Mouse (Mus musculus): ENCODE data around the gene Efhd1. TPM values are rescaled to one million over a fixed set of nuclear protein-coding genes. Genes with fewer than 3 reads are reported as not detected.
A peak's percentile ranks its signal among the peaks of the same experiment; 100 is the strongest.

The Efhd1 gene
- polyA plus RNA-seq (2015; fragmentation: Nextera tagmentation; extraction: Ambion mirVana): 3.0 and 3.4 TPM in 2 replicates

GRCm38 (mm10) chr1:87264134-87265006, at the start of gene Efhd1:
Efhd1 (plus strand) TSS chr1:87264363.
- no peaks in the 10 kb centered on the region for H3K36me3 ChIP-seq

GRCm38 (mm10) chr1:87214748-87215147, 49.4 kb upstream of the Efhd1 start:
- H3K4me3 ChIP-seq: peak overlapping the region; percentile 85

More at GRCm38 (mm10) chr1:87264134-87265006, at the start of gene Efhd1:
- H3K4me2 ChIP-seq: peak within 1 kb of the TSS; percentile 97
- H3K9ac ChIP-seq: peak within 1 kb of the TSS; percentile 47; the same call in 1 of the 2 replicates
- no peak within 1 kb of the TSS for H3K27ac ChIP-seq
- H3K9me3 ChIP-seq: no peaks in the 10 kb centered on the region
- H3K4me3 ChIP-seq: peak within 1 kb of the TSS; percentile 50
- peaks cover 23% of the 10 kb centered on the region for H3K4me1 ChIP-seq
- WGBS: under 1% methylated on average over 70 of the region's 70 CpGs
- 0 out of 2 replicates have a peak, but pooled peaks have one; percentile 26 for ATAC-seq (ENCODE audit: insufficient number of reproducible peaks, low FRiP score, low TSS enrichment, low read depth)
- peaks cover 70% of the 10 kb centered on the region for H3K27me3 ChIP-seq

GRCm38 (mm10) chr1:87217938-87218337, 46.2 kb upstream of the Efhd1 start:
- no peaks in the 10 kb centered on the region for H3K9me3 ChIP-seq
- H3K27ac ChIP-seq: no peak overlapping the region
- WGBS: 68% methylated on average over 3 of the region's 3 CpGs
- H3K4me1 ChIP-seq: peaks cover 28% of the 10 kb centered on the region
- H3K36me3 ChIP-seq: peaks cover 53% of the 10 kb centered on the region
- no peaks in the 10 kb centered on the region for H3K27me3 ChIP-seq
- H3K4me3 ChIP-seq: no peak overlapping the region
- no peak overlapping the region for H3K4me2 ChIP-seq
- H3K9ac ChIP-seq: no peak overlapping the region
- ATAC-seq (ENCODE audit: insufficient number of reproducible peaks, low FRiP score, low TSS enrichment, low read depth): no peak

More at GRCm38 (mm10) chr1:87214748-87215147, 49.4 kb upstream of the Efhd1 start:
- peak overlapping the region; percentile 99 for H3K27ac ChIP-seq
- ATAC-seq (ENCODE audit: insufficient number of reproducible peaks, low FRiP score, low TSS enrichment, low read depth): no peak
- WGBS: 13% methylated on average over 4 of the region's 4 CpGs
- H3K4me1 ChIP-seq: peaks cover 29% of the 10 kb centered on the region
- H3K9me3 ChIP-seq: no peaks in the 10 kb centered on the region
- H3K4me2 ChIP-seq: peak overlapping the region; percentile 58
- H3K27me3 ChIP-seq: no peaks in the 10 kb centered on the region
- H3K36me3 ChIP-seq: peaks cover 22% of the 10 kb centered on the region
- peak overlapping the region; percentile 93 for H3K9ac ChIP-seq

DNA sequence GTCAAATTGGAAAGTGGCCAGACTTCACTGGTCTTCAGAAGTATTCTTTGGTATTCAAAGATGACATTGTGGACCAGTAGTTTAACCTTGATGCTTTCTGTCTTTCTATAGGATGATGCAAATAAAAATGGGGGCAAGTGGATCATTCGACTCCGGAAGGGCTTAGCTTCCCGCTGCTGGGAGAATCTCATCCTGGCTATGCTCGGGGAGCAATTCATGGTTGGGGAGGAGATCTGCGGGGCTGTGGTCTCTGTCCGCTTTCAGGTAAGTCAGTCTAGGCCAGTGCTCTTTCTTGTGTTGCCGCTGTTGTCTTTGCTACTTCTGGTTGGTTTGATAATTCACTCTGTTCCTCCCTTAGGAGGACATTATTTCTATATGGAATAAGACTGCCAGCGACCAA, 38.4 kb upstream of the Efhd1 start:
- H3K27me3 ChIP-seq: no peaks in the 10 kb centered on the region
- no peaks in the 10 kb centered on the region for H3K9me3 ChIP-seq
- no peak for ATAC-seq (ENCODE audit: insufficient number of reproducible peaks, low FRiP score, low TSS enrichment, low read depth)
- no peak overlapping the region for H3K27ac ChIP-seq
- H3K4me1 ChIP-seq: no peaks in the 10 kb centered on the region
- H3K36me3 ChIP-seq: peaks cover 94% of the 10 kb centered on the region
- H3K4me3 ChIP-seq: no peak overlapping the region
- 96% methylated on average over 8 of the region's 8 CpGs for WGBS
- H3K4me2 ChIP-seq: no peak overlapping the region
- H3K9ac ChIP-seq: no peak overlapping the region

DNA sequence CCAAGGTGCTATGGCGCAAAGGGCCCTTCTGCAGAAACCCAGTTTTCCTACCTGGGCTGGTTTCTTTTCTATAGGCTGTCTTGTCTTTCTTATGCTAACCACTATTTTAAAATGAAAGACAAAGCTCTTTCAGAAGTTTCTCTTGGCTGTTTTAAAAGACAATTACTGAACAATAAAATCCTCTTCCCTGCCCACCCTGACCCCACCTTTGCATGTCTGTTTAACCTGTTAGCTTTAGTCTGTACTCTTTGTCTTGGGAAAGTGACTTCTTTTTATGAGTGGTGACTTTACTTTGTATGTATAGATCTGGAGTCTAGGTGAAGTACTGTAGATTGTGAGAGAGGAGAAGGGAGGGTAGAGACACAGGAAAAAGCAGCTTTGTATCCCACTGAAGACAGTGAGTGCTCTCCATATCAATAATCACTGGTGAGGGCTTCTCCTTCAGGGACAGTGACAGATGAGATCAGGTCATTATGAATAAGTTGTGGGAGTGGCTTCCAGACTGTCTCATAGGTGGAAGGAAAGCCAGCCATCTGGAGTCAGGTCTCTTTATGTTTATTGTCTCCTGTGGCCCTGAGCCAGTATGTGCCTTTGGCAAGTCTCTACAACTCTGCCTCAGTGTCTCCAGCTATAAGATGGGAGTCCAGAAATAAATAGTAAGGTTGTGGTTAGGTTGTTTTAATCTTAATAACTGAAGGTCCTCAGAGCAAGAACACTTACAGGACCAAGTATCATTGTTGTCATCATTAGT, 37.6 kb upstream of the Efhd1 start:
- Histone ChIP-seq H3K36me3 (peaks cover 93% of the 10 kb centered on the region), H3K9ac (no peak overlapping the region), H3K4me3 (no peak overlapping the region), H3K27me3 (no peaks in the 10 kb centered on the region), H3K27ac (no peak overlapping the region), H3K4me2 (no peak overlapping the region), H3K9me3 (no peaks in the 10 kb centered on the region), H3K4me1 (no peaks in the 10 kb centered on the region)
- no peak for ATAC-seq (ENCODE audit: insufficient number of reproducible peaks, low FRiP score, low TSS enrichment, low read depth)
- WGBS: 97% methylated on average over 1 of the region's 1 CpGs

DNA sequence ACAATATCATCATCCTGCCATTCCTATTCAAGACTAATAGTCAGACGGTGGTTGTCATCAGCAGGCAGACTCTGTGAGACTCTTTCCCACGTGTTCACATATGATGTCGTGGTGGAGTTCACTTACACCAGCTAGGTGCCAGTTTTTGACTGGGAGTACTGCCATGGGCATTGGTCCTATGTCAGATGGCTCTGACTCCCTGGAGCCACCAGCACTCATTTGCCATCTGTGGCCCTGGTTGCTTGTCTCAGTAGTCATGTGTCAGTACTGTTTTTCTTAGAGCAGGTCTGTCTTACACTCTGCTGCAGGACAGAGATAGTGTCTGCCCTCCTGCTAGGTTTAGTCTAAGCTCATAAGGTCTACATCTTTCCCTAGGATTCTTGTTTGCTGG, 37.0 kb upstream of the Efhd1 start:
- 95% methylated on average over 3 of the region's 3 CpGs for WGBS
- Histone ChIP-seq H3K4me1 (no peaks in the 10 kb centered on the region), H3K27me3 (no peaks in the 10 kb centered on the region), H3K27ac (no peak overlapping the region), H3K4me2 (no peak overlapping the region), H3K4me3 (no peak overlapping the region), H3K36me3 (peaks cover 93% of the 10 kb centered on the region), H3K9me3 (no peaks in the 10 kb centered on the region), H3K9ac (no peak overlapping the region)
- no peak for ATAC-seq (ENCODE audit: insufficient number of reproducible peaks, low FRiP score, low TSS enrichment, low read depth)

DNA sequence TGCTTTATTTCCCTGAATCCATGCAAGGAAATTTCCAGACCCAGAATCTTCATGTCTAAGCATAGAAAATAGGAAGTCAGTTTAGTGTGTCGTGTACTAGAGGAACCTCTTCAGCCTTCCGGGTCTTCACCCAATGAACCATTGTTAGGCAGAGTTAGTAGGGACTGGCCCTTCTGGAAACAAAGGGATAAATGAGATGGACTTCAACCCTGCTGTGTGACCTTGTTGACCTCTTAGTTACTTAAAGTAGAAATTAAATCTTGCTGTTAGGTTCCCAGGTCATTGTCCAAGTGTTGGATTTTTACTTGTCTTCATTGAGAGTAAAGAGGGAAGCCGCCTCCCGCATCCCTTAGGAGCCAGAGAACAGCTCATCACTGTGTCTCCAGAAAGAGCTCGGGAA, 33.6 kb upstream of the Efhd1 start:
- H3K4me2 ChIP-seq: no peak overlapping the region
- no peak overlapping the region for H3K9ac ChIP-seq
- H3K27ac ChIP-seq: no peak overlapping the region
- WGBS: 90% methylated on average over 5 of the region's 5 CpGs
- H3K4me1 ChIP-seq: no peaks in the 10 kb centered on the region
- H3K9me3 ChIP-seq: no peaks in the 10 kb centered on the region
- ATAC-seq (ENCODE audit: insufficient number of reproducible peaks, low FRiP score, low TSS enrichment, low read depth): no peak
- no peak overlapping the region for H3K4me3 ChIP-seq
- H3K36me3 ChIP-seq: peaks cover 86% of the 10 kb centered on the region
- H3K27me3 ChIP-seq: no peaks in the 10 kb centered on the region

DNA sequence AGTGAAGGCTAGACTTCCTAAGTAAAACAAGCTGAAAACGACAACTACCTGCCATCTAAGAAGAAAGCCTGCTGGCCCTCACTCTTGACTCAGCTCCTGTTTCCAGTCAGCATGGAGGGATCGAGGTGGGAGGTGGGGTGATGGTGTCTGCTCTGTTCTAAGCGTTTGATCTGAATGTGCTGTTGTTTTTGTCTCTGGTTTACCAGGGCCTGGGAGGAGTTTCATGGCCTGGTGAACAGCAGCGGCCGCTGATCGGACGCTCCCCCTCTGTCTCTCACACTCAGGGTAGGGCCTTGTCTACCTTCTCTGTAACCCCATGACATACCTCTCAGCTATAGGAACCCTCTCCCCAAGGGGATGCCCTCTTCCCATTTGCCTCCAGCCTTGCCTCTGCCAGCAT, 32.0 kb upstream of the Efhd1 start:
- ATAC-seq (ENCODE audit: insufficient number of reproducible peaks, low FRiP score, low TSS enrichment, low read depth): no peak
- H3K9me3 ChIP-seq: no peaks in the 10 kb centered on the region
- no peaks in the 10 kb centered on the region for H3K27me3 ChIP-seq
- no peak overlapping the region for H3K4me2 ChIP-seq
- no peak overlapping the region for H3K9ac ChIP-seq
- WGBS: 71% methylated on average over 7 of the region's 7 CpGs
- H3K27ac ChIP-seq: no peak overlapping the region
- peaks cover 85% of the 10 kb centered on the region for H3K36me3 ChIP-seq
- H3K4me1 ChIP-seq: no peaks in the 10 kb centered on the region
- H3K4me3 ChIP-seq: no peak overlapping the region

- no peaks in the 10 kb centered on the region for H3K27me3 ChIP-seq
- no peak overlapping the region for H3K9ac ChIP-seq
- no peak overlapping the region for H3K4me3 ChIP-seq
- no peak overlapping the region for H3K4me2 ChIP-seq
- no peak for ATAC-seq (ENCODE audit: insufficient number of reproducible peaks, low FRiP score, low TSS enrichment, low read depth)
- 60% methylated on average over 8 of the region's 8 CpGs for WGBS
- H3K27ac ChIP-seq: no peak overlapping the region
- H3K36me3 ChIP-seq: peaks cover 45% of the 10 kb centered on the region
- no peaks in the 10 kb centered on the region for H3K4me1 ChIP-seq
- H3K9me3 ChIP-seq: no peaks in the 10 kb centered on the region
These were observed 25.1 kb upstream of the Efhd1 start for GRCm38 (mm10) chr1:87239056-87239455.

GRCm38 (mm10) chr1:87243021-87243420, 21.1 kb upstream of the Efhd1 start:
- 70% methylated on average over 8 of the region's 8 CpGs for WGBS
- no peak overlapping the region for H3K27ac ChIP-seq
- ATAC-seq (ENCODE audit: insufficient number of reproducible peaks, low FRiP score, low TSS enrichment, low read depth): no peak
- no peaks in the 10 kb centered on the region for H3K9me3 ChIP-seq
- H3K36me3 ChIP-seq: peaks cover 17% of the 10 kb centered on the region
- no peak overlapping the region for H3K4me2 ChIP-seq
- H3K27me3 ChIP-seq: no peaks in the 10 kb centered on the region
- no peak overlapping the region for H3K9ac ChIP-seq
- H3K4me1 ChIP-seq: peaks cover 13% of the 10 kb centered on the region
- no peak overlapping the region for H3K4me3 ChIP-seq

DNA sequence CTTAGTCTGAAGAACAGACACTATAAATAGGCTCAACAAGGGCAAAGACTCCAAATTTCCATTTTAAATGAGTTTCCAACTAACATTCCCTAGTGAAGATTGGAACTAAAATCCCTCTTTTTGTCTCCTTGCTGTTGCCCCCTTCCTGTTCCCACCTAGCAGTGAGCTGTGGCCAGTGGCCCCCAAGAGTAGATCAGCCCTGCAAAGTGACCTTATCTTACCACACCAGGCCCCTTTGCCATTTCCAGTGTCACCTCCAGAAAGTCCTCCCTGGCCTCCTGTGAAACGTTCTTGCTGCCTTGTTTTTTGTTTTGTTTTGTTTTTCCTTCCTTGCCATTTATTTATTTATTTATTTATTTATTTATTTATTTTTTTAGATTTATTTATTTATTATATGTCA, 18.7 kb upstream of the Efhd1 start:
- Histone ChIP-seq H3K27ac (no peak overlapping the region), H3K4me1 (peaks cover 13% of the 10 kb centered on the region), H3K27me3 (no peaks in the 10 kb centered on the region), H3K9ac (no peak overlapping the region), H3K4me2 (no peak overlapping the region), H3K4me3 (no peak overlapping the region), H3K9me3 (no peaks in the 10 kb centered on the region), H3K36me3 (0 out of 2 replicates have a peak, but pooled peaks cover 2% of the 10 kb centered on the region)
- whole genome bisulfite sequencing: 43% methylated on average over 1 of the region's 1 CpGs
- no peak for ATAC-seq (ENCODE audit: insufficient number of reproducible peaks, low FRiP score, low TSS enrichment, low read depth)

All from limb, embryonic 15.5 days (tissue).